Mouse (Mus musculus): ENCODE results near the gene Nfyc.
A peak's percentile ranks its signal among the peaks of the same experiment; 100 is the strongest.

Gene Nfyc

DNA sequence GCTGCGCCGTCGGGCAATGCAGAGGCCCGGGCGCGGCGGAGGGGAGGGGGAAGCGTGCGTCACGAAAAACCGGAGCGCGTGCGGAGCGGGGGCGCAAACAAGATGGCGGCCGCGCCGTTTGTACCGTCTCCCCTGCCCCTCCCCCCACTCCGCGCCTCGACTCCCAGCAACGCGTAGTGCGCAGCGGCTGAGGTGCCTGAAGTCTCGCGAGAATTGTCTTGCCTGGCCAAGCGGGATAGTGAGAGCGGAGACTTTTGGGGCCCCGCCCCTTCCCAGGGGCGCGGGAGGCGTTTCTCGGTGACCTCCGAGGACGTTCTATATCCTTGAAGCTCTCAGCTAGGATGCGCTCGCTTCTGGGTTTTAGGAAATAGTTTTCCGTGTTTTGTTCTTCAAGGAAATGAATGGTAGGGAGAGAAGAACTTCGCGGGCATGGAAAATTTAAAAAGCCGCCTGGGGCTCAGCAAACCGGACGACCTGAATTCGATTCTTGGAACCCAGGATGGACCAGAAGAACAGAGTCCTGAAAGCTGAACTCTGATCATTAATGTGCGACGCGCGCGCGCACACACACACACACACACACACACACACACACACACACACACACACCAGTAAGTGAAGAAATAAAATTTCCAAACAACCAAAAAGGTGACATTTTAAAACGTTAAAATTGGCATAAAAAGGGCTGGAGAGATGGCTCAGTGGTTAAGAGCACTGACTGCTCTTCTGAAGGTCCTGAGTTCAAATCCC lies 5.6 kb downstream of the Nfyc start:
- peak; percentile 96 for DNase-seq (ENCODE audit: low read depth, low spot score)

DNA sequence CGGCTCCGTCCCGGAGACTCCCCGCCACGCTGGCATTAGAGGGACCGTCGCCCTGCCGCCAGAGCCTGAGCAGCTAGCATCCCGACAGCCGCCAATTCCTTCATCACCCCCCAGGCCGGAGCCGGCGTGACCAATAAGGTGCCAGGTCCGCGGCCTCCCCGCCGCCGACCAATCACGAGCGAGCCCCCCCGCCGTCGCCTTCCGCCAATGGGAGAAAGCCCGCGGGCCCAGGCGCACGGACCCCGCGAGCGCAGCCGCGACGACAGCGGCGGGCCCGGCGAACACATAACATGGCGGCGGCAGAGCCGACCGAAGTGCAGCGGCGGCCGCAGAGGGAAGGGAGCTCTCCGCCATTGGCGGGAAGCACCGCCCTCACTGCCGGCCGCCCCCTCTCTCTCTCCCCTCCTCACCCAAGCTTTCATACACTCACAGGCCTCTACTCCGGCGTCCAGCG lies 6.2 kb downstream of the Nfyc start:
- DNase-seq (ENCODE audit: low read depth, low spot score): peak; percentile 80

DNA sequence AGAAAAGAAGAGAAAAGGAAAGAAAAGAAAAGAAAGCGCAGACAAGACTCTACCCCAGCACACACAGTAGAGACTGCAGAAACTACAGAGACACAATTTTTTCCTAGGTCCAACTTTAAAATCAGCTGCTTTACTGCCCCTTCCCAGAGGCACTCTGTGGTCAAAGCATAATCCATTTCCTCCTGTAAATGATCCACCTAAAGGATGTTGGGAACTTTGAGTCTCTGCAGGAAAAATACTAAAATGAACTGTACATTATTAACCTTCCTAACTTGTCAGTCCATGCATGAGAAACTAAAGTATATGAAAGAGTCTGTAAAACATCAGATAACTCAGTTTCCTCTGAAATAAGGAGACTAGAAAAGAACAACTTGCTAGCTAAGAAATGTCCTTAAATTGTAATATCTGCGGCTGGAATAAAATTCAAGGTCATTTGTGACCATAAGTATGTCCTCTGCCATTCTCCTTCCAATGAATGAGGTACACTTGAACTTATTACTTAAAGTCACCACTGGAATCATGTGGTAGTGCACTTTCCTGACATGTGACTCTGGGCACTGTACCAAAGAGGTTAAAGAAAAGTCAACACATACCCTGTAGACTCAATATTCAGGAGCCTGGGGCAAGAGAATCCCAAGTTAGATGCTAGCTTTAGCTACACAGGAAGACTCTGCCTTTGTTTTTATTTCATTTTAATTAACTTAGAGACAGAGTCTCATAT lies 9.0 kb downstream of the Nfyc start:
- no peak for DNase-seq (ENCODE audit: low read depth, low spot score)

DNA sequence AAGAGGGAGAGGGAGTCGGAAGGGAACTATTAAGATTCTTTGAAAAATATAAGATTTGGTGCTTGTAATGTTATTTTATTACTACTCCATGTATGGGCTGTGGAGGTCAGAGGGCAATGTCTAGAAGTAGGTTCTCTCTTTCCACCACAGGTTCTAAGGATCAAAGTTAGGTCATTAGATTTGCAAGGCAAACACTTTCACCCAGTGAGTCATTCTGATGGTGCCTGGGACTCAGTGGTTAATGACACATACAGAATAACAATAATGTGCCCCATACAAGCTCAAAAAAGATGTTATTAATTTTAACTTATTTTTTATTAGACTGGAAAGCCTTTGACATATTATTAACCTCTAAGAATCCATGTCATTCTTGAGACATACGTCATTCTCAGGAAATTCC lies 11.5 kb downstream of the Nfyc start:
- no peak for DNase-seq (ENCODE audit: low read depth, low spot score)

DNA sequence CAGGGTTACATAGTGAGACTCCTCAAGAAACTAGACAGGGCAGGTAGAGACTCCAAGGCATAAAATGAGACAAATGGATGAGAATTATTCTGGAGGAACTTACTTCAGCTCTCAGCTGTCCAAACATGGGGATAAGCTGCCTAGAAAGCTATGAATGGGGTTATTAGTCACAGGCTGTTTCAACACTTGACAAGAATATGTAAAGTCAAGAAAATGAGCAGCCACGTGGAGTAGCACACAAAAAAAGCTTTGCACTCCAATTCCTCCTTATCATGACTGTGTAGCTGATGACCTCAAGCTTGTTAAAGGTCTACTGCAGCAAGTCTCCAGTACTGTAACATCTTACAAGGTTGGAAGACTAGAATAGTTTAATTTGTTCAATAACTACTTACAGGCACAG lies 12.1 kb downstream of the Nfyc start:
- no peak for DNase-seq (ENCODE audit: low read depth, low spot score)

DNA sequence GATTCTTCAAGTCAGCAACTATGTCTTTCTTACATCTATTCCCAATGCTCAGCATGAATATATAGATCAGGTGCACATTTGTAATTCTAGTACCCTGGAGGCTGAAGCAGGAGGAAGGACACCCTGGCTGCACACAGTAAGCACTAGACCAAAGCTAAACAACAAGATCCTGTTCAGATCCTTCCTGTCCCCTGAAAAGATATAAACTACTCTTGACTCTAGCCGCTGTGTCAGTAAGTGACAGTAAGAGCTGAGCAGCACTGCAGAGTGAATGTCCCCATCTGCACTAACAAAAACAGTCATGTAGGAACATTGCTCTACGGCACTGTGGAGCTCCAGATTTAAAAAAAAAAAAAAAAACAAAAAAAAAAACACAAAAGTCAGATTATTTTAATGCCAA lies 13.4 kb downstream of the Nfyc start:
- no peak for DNase-seq (ENCODE audit: low read depth, low spot score)

DNA sequence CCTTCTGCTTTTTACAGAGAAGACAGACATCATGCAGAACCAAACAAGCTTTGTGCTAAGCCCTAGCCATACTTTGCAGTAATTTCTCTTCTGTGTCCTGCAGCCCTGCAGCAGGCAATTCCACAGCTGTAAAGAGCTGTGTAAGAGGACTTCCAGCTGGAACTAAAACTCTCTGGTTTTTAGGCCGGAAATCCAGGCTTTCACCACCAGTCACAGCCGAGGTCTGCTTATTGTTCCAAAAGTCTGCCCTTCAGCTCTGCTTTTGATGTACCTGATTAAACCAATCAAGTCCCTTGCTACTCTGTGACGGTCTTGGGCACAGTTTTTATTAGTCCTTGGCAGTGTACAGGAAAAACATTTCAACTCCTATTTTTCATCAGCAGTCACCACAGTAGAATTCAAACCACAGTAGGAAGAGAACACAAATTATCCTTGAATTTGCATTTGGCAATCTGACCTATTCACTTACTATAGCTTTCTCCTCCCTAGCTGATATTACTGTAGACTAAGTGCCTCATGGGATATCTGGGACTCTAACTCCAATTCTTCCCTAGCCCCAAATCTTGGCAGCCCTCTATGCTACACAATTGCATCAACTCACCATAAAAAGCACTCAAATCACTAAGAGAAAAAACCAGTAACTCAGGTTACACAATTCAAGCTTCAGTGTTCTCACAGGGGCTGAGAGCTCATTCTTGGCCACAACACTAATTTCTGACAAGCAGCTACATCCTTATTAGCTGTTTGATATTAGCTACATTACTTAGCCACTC lies 14.2 kb downstream of the Nfyc start:
- no peak for DNase-seq (ENCODE audit: low read depth, low spot score)

DNA sequence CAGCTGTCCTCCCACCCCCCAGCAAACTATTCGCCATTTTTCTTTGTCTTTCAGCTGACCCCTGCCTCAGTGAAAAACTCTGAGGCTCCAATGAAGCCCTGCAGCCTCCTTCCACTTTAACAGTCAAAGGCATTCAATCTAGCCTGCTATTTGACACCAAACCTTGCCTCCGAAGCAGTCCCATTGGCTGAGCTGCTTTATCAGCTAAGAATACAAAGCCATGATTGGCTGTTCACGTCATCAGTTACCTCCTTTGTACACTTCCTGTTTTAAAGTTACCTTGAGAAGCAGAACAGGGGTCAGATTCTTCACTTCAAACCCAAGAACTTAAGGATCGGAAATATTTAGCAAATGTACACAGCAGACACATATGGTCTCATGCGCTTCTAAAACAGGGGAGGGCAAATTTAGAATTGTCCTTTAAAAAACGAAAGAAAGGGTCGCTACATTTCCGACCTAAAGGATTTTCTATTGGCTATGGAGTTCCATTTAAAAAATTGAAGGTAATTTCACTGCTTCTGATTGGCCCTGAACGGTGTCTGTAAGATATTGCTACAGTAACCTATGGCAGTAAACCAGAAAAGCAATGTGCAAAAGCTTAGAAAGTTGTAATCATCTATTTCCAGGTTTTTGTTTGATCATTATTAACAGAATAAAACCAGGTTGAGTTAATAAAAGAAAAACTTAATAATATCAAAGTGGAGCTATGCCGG lies 15.6 kb downstream of the Nfyc start:
- DNase-seq (ENCODE audit: low read depth, low spot score): peak; percentile 97

DNA sequence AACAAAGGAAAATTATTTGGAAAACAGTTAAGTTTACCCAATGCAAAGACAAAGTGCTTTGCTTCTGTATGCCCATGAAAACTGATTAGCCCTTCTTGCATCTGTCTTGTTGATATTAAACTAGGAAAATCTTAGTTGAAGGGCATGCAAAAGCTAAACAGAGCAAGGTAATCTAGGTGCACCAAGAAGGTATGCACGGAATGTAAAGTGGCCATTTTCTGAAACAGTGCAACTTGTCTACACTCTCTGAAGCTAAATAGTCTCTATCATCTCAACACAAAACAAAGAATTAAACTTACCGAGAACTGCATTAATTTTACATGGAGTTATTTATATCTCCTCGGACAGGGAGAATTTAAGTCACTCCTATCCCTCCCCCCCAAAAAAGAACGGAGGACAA lies 16.2 kb downstream of the Nfyc start:
- no peak for DNase-seq (ENCODE audit: low read depth, low spot score)

DNA sequence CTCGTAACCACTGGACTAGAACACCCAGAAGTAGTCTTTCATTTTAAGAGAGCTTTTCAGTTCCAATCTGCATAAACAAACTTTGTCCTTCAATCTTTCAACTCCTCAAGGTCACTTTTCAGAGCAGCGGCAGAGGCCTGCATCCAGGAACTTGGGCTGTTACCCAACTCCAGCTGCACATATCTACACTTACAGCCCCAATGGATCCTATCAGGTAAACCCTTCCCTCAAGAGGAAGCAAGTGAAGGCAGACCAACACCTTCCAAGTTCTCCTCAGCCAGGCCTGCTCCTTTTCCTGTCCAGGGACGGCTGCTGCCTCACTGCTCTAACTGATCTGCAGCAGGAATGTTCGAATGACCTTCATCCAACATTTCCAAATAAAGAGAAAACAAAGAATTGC lies 17.2 kb downstream of the Nfyc start:
- no peak for DNase-seq (ENCODE audit: low read depth, low spot score)

DNA sequence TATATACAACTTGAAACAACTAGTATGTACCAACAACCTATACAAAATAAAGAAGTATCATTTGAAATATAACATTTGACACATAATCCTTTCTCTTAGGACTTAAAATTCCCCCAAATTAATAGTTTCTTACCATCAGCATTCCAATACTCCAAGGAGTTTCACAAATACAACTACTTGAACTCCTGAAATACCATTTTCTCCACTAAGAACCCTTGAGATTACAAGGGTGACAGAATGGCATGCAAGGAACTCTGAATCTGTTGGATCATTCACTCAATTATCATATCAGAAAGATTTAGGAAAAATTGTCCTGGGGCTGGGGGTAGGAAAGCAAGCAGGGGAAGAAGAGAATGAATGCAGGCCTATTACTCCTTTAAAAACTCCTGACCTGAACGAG lies 17.6 kb downstream of the Nfyc start:
- no peak for DNase-seq (ENCODE audit: low read depth, low spot score)

DNA sequence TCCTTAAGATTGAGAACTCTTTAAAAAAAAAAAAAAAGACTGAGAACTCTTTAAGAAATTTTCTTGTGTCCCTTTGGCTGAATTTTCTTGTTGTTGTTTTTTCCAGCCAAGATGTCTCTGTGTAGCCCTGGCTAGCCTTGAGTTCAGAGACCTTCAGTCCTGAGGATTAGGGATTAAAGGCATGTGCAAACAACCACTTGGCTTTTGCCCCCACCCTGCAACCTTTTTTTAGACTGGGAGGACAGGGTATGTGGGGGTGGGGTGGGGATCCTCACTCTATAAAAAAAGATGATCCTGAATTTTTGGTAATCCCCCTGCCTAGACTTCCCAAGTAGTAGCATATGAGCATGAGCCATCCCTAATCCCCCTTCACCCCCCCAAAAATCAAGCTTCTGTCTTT lies 25.6 kb downstream of the Nfyc start:
- DNase-seq (ENCODE audit: low read depth, low spot score): no peak

DNA sequence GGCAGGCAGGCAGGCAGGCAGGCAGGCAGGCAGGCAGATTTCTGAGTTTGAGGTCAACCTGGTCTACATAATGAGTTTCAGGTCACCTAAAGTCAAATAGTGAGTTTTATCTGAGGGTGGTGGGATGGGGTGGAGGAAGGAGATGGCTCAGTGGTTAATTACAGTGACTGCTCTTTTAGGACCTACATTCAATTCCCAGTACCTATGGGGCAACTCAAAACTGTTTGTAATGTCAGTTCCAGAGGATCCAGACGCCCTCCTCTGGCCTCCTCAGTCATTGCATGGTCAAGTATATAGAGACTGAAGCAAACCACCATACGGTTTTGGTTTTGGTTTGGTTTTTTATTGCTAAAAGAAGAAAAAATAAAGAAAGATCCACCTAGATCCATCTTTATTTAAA lies 29.9 kb downstream of the Nfyc start:
- no peak for DNase-seq (ENCODE audit: low read depth, low spot score)

DNA sequence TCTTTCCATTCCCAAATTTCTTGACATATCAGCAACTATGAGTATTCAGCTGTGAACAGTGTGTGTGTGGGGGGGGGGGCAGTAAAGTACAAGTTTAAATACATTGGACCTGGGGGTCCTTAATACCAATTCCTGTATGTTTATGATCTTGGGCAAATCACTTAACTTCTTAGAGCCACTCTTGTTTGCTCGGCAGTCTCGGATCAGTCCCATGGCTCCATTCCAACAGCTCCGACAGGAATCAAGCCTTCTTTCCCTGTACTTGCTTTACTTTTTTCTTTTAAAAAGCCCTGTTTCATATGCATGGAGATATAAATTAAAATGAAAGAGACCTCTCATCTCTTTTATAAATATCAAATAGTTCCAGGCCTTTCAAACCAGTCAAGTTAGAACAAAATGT lies 30.7 kb downstream of the Nfyc start:
- DNase-seq (ENCODE audit: low read depth, low spot score): no peak

DNA sequence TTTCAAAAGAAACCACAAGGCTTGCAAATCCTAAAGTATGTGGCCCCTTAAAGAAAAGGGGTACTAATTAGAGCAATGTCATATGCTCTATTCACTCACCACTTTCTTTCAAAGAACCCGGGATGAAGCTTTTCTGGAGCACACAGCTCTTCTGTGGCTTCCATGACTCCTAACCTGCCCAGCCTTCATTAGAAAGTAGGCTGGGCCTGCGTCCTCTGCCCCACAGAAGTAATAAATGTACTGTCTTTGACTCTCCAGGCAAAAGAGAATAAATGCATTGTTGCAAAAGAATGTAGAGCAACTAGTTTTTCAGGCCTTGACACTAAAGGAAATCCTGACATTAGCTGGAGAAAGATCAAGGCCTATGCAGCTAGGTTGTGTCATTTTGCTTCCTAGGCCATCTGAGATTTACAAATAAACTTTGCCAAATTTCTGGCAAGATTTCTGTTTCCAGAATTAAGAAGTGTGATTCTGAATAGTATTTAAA lies 31.6 kb downstream of the Nfyc start:
- DNase-seq (ENCODE audit: low read depth, low spot score): no peak

DNA sequence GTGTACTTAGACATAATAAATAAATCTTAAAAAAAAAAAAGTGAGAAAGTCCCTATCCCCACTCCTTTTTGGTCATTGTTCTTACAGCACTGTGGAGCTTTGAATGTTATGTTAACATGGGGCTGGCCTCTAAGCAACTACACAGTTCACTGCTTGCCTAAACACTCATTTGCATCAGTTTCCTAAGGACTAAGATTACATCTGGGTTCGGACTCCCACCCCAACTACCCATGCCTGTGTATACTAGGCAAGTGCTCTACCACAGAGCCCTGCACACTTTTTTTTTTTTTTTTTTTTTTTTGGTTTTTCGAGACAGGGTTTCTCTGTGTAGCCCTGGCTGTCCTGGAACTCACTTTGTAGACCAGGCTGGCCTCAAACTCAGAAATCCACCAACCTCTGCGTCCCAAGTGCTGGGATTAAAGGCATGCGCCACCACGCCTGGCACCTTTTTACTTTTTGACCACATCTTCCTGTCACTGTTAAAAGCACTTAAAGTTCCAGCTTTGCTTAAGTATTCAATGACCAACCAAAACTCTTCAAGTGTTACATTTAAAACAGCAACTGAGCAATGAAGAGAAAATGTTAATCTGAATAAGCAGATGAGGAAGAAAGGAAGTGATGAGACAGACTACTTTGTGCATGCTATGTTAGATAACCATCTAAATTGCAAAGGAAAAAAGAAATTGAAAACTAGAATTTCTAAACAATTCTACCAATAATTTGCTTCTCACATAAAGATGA lies 33.2 kb downstream of the Nfyc start:
- DNase-seq (ENCODE audit: low read depth, low spot score): no peak

DNA sequence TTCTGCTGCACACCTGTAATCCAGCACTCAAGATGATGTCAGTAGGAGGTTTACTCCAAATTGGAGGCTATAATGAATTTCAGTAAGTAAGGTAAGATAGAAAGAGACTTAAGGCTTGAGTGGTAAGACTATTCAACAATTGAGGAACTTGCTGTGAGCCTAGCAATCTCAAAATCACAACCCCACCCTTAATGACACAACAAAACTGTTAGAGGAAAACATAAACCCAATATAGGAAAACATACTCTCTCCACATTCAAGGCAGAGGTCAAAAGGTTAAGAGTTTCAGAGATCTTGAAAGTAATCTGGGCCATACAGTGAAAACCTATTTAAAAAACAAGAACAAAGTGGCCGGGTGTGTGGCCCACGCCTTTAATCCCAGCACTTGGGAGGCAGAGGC lies 34.7 kb downstream of the Nfyc start:
- DNase-seq (ENCODE audit: low read depth, low spot score): no peak

DNA sequence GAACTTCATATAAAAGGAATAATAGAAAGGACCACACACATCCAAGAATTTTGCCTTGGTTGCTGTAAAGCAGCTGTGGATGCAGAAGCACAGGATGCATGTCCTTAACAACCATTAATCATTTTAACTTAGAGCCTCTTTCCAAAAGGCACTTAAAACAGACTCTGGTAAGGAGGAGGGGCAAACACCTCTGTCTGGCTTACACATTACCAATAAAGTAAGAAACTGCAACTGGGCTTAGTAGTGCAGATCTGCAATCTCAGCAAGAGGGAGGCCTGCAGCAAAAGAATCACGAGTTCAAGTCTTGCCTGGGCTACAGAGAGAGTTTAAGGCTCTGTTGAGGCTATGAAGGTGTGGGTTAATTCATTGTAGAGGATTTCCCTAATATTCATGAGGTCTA lies 35.7 kb downstream of the Nfyc start:
- no peak for DNase-seq (ENCODE audit: low read depth, low spot score)

DNA sequence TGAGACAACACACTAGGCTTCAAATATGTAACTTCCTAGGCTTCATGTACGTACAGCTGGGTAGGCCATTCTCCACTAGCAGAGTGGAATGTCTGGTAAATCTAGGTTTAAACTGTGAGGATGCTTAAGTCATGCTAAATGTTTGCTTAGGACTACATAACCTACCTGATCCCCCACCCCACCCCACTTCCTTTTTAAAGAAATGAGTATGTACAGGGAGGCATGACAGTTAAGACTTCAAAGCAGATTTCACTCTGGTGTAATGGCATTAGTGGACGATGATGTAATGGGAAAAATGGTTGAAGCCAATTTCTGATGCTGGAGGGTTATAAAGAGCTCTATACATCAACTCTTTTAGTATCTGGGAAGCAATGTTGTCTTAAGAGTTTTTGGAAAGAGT lies 38.5 kb downstream of the Nfyc start:
- DNase-seq (ENCODE audit: low read depth, low spot score): no peak

DNA sequence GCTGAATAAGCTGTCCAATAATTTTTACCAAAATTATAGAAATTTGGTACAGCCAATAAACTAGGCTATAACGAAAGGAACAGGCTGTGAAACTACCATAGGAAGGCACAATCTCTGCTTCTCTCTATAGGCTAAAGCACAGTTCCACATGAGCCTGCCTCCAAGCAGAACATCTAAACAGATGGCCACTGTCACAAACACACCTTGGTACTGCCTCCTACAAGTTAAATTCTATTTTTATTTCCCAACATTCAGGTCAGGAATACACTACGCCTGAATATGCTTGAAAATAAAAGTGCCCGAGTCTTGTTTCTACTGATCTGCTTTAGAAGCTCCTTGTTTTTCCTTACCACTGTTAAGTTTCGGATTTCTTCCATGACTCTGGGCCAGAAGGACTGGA lies 41.3 kb downstream of the Nfyc start:
- DNase-seq (ENCODE audit: low read depth, low spot score): peak; percentile 52

DNA sequence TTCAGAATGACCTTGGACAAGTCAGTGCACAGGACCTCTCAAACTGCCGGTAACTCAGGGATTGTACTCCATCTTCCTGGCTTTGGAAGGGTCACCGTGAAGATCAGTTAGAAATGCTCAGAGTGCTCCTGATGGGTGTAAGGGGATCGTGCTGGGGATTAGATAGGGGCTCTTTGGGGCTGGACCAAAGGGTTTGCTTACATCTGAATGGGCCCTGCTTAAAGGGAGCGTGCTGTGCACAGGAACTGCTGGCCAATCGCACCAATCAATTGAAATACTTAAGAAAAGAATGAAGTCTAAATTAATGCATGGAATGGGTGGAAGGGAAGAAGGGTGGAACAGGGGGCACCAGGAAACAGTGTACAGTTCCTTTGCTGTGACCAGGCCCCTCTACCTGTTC lies 75.6 kb downstream of the Nfyc start:
- DNase-seq (ENCODE audit: low read depth, low spot score): no peak
